Mouse (Mus musculus) liver, embryonic 15.5 days (tissue): ENCODE results near the gene Ccdc80. TPM values are rescaled to one million over a fixed set of nuclear protein-coding genes. Genes with fewer than 3 reads are reported as not detected.

Experiments
- ATAC-seq: fragments of 200-750 bp; cut with Nextera tagmentation; 2 replicates; pipeline ENCODE4 v1.8.0; 2017; ENCODE audit warnings: moderate number of reproducible peaks, mild to moderate bottlenecking, moderate library complexity; ENCODE audit not compliant: insufficient read depth
- H3K27ac ChIP-seq: fragments of 300-500 bp; sonication (generic); replicated peaks from 2 replicates; pipeline ENCODE4 v1.5.1; 2015; ENCODE audit warnings: mild to moderate bottlenecking, inconsistent platforms
- H3K27me3 ChIP-seq: fragments of 300-500 bp; sonication (generic); 2 replicates; pipeline ENCODE4 v1.6.1; 2015; ENCODE audit warnings: mild to moderate bottlenecking, inconsistent platforms
- H3K36me3 ChIP-seq: fragments of 300-500 bp; sonication (generic); replicated peaks from 2 replicates; pipeline ENCODE4 v1.6.1; 2015; ENCODE audit warnings: moderate library complexity, mild to moderate bottlenecking, inconsistent platforms
- H3K4me1 ChIP-seq: fragments of 300-500 bp; sonication (generic); replicated peaks from 2 replicates; pipeline ENCODE4 v1.6.1; 2015; ENCODE audit warnings: inconsistent platforms
- H3K4me2 ChIP-seq: fragments of 300-500 bp; sonication (generic); 2 replicates; pipeline ENCODE4 v1.6.1; 2015; ENCODE audit warnings: moderate library complexity, mild to moderate bottlenecking, inconsistent platforms
- H3K4me3 ChIP-seq: fragments of 300-500 bp; sonication (generic); replicated peaks from 2 replicates; pipeline ENCODE4 v1.5.1; 2015; ENCODE audit warnings: mild to moderate bottlenecking, inconsistent platforms
- H3K9ac ChIP-seq: fragments of 300-500 bp; sonication (generic); 2 replicates; pipeline ENCODE4 v1.6.1; 2015; ENCODE audit warnings: moderate library complexity, mild to moderate bottlenecking, inconsistent platforms
- H3K9me3 ChIP-seq: fragments of 300-500 bp; sonication (generic); replicated peaks from 2 replicates; pipeline ENCODE4 v1.6.1; 2016; ENCODE audit warnings: inconsistent platforms
- WGBS: fragments of 180-500 bp; shearing (Covaris S2); methylation state at CpG from one replicate; pipeline ENCODE4 v1.1.7; 2015; ENCODE audit warnings: mixed read lengths; ENCODE audit not compliant: insufficient replicate concordance; 5-methylcytosine and 5-hydroxymethylcytosine counted together
- polyA plus RNA-seq: library from polyadenylated mRNA; unstranded; fragments of >200 nt; fragmentation: Nextera tagmentation; extraction: Ambion mirVana; gene quantifications from 2 replicates; pipeline ENCODE4 v1.2.1, GENCODE M21; 2015

The Ccdc80 gene
- polyA plus RNA-seq, result 9.7 TPM in 2 replicates

DNA sequence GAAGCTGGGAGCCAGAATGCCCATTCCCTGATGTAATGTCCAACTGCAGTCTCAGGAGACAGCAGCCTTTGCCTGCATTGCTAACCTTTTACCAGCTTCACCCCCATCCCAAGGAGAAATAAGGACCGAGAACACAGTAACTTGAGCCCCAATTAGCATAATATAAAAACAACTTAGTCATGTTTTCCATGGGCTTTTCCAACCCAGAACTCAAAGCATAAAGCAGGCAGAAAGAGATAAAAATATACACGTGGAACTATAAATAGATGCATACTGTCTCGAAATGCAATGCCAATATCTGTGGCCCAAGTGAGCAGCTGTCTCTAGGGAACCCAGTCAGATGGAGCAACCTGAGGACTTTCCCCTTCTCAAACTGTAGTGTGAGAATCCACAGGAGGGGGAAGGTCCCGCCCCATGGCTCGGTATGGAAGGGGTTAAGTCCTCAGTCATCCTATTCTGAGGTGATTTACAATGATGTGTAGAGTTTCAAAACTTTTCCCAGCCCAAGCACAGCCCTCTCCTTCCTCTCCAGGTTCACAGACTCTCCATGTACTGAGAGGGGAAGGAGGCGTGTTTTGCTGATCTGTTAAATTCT lies at the start of gene Ccdc80:
TSS of gene Ccdc80 (plus strand) at position 266 of the 595 bp plus-strand sequence.
- H3K36me3 ChIP-seq, result no peaks in the 10 kb centered on the region
- no peaks in the 10 kb centered on the region for H3K4me1 ChIP-seq
- no peaks in the 10 kb centered on the region for H3K9me3 ChIP-seq
- H3K27me3 ChIP-seq, result no peaks in the 10 kb centered on the region
- 12% methylated on average over 6 of the region's 6 CpGs for WGBS
- H3K27ac ChIP-seq, result no peak within 1 kb of the TSS; the same call in 1 of the 2 replicates
- H3K4me3 ChIP-seq, result peak within 1 kb of the TSS; percentile 21; the same call in 1 of the 2 replicates
- no peak for ATAC-seq
- H3K9ac ChIP-seq, result no peak within 1 kb of the TSS
- H3K4me2 ChIP-seq, result peak within 1 kb of the TSS; percentile 18; the same call in 1 of the 2 replicates

DNA sequence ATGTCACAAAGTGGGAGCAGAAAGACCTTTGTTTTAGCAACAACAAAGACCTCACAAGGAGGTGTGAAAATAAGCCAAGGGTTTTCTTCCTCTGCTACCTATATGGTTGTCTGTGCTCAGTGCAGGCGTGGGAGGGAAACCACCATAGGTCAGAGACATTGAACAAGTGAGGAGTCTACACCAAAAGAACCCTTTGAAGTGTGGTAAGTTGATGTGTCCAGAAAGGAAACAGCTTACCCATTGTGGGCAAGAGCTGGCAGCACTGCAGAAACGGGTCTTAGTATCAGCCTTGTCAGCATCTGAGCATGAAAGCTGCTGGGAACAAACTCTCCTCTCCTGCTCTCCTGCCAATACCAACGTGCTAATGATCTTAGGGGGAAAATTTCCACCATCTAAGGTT lies 48.4 kb upstream of the Ccdc80 start:
- 13% methylated on average over 3 of the region's 3 CpGs for WGBS
- H3K4me1 ChIP-seq, result no peaks in the 10 kb centered on the region
- no peak overlapping the region for H3K4me2 ChIP-seq
- no peaks in the 10 kb centered on the region for H3K36me3 ChIP-seq
- no peaks in the 10 kb centered on the region for H3K27me3 ChIP-seq
- H3K4me3 ChIP-seq, result no peak overlapping the region
- no peaks in the 10 kb centered on the region for H3K9me3 ChIP-seq
- no peak overlapping the region for H3K9ac ChIP-seq
- no peak overlapping the region for H3K27ac ChIP-seq
- ATAC-seq, result no peak

- WGBS, result 82% methylated on average over 7 of the region's 7 CpGs
- Histone ChIP-seq H3K4me1 (no peaks in the 10 kb centered on the region), H3K36me3 (no peaks in the 10 kb centered on the region), H3K4me2 (no peak overlapping the region), H3K27ac (no peak overlapping the region), H3K9ac (no peak overlapping the region), H3K27me3 (no peaks in the 10 kb centered on the region), H3K9me3 (no peaks in the 10 kb centered on the region), H3K4me3 (no peak overlapping the region)
- no peak for ATAC-seq
Measured at GRCm38 (mm10) chr16:45057222-45057621, 36.0 kb upstream of the Ccdc80 start.

DNA sequence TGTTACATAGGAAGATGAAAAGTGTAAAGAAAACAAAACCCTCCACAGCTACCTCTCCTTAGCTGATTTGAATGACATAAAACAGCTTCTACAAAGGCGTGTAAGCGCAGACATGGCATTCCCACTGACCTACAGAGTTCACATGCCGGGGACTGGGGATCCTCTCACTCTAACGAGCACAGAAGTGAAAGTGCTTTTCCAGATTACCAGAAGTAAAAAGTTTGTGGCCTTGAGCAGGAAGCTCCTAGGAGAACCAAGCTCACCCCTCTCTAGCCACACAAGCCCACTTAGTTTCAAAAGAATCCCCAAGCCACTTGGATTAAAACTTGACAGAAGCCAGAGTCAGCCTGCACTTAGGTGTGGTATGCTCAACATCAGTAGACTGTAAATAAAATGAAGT lies 35.3 kb upstream of the Ccdc80 start:
- no peaks in the 10 kb centered on the region for H3K27me3 ChIP-seq
- H3K9me3 ChIP-seq, result no peaks in the 10 kb centered on the region
- no peaks in the 10 kb centered on the region for H3K4me1 ChIP-seq
- H3K27ac ChIP-seq, result no peak overlapping the region
- WGBS, result 58% methylated on average over 4 of the region's 4 CpGs
- no peak for ATAC-seq
- no peak overlapping the region for H3K4me3 ChIP-seq
- H3K9ac ChIP-seq, result no peak overlapping the region
- no peak overlapping the region for H3K4me2 ChIP-seq
- H3K36me3 ChIP-seq, result no peaks in the 10 kb centered on the region

GRCm38 (mm10) chr16:45061140-45061539 lies 32.1 kb upstream of the Ccdc80 start:
- H3K27me3 ChIP-seq, result no peaks in the 10 kb centered on the region
- no peak overlapping the region for H3K4me3 ChIP-seq
- no peaks in the 10 kb centered on the region for H3K9me3 ChIP-seq
- H3K4me2 ChIP-seq, result no peak overlapping the region
- no peaks in the 10 kb centered on the region for H3K4me1 ChIP-seq
- ATAC-seq, result no peak
- 34% methylated on average over 3 of the region's 3 CpGs for WGBS
- H3K36me3 ChIP-seq, result no peaks in the 10 kb centered on the region
- no peak overlapping the region for H3K27ac ChIP-seq
- H3K9ac ChIP-seq, result no peak overlapping the region

DNA sequence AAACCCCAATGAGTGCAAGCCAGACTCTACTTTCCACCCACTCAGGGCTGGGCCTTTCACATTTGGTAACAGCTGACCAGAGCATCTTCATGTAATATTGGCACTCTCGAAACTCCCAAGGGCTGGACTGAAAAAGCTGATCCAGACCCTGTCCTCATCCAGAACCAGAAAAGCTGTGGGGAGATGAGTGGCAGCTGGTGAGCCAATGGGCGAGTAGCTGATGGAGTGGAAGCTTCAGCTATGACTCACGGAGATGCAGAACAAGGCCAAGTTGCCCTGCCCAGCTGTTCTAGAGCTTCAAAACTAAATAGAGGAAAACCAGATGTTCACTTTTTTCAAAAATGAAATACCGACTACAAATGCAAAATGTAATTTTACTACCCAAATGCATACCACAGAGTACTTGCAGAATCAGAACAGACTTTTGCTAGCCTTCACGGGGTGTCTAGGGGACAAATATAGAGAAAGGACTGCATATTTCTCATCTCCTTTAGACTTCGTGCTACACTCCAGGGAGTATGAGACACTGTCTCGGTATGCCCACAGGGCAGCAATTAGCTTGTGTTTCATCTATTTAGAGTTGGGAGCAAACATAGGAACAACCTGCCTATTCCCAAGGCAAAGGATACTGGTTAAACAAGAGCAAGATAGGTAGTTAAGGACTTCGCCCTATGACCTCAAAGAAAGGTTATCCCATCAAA lies 22.7 kb upstream of the Ccdc80 start:
- H3K27ac ChIP-seq, result no peak overlapping the region
- no peak overlapping the region for H3K9ac ChIP-seq
- 65% methylated on average over 8 of the region's 8 CpGs for WGBS
- H3K4me3 ChIP-seq, result no peak overlapping the region
- no peaks in the 10 kb centered on the region for H3K27me3 ChIP-seq
- H3K36me3 ChIP-seq, result no peaks in the 10 kb centered on the region
- H3K4me2 ChIP-seq, result no peak overlapping the region
- ATAC-seq, result no peak
- H3K4me1 ChIP-seq, result no peaks in the 10 kb centered on the region
- no peaks in the 10 kb centered on the region for H3K9me3 ChIP-seq

DNA sequence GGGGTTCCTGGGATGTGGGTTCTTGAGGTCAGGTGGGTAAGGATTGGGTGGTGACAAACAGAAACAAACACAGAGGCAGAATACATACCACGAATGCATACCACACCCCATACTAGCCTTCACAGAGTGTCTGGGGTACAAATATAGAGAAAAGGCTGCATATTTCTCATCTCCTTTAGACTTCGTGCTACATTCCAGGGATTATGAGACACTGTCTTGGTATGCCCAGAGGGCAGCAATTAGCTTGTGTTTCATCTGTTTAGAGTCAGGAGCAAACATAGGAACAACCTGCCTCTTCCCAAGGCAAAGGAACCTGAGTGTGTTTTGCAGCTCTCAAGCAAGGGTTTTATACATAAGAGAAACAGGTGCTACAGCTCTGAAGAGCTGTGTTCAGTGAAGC lies 21.8 kb upstream of the Ccdc80 start:
- WGBS, result 60% methylated on average over 2 of the region's 2 CpGs
- Histone ChIP-seq H3K9me3 (no peaks in the 10 kb centered on the region), H3K4me2 (no peak overlapping the region)

DNA sequence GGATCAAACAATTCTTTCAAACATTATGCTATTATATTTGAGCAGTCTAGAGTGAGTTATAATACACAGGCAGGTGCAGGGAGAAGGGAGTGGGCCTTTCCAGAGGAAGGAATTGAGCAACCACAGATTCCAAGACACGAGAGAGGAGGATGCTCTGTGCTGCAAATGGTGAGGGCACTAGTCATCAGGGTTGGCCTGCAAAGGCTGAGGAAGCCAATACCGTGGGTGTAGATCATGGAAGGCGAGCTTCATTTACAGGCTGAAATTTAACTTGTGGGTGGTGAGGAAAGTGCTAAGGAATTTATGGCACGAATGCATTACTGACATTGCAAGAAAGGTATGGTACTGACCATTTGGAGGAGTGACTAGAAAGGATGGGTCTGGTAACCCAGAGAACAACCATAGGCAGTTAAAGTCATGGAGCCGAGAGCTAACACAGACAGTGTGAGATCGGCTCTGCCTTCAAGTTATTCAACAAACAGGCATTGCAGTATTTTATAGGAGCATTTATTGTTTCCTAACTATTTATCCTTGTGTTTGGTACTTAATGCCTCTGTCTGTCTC lies 15.6 kb upstream of the Ccdc80 start:
- no peak overlapping the region for H3K9ac ChIP-seq
- WGBS, result 68% methylated on average over 6 of the region's 6 CpGs
- no peaks in the 10 kb centered on the region for H3K27me3 ChIP-seq
- H3K36me3 ChIP-seq, result no peaks in the 10 kb centered on the region
- H3K27ac ChIP-seq, result no peak overlapping the region
- H3K9me3 ChIP-seq, result no peaks in the 10 kb centered on the region
- H3K4me3 ChIP-seq, result no peak overlapping the region
- H3K4me1 ChIP-seq, result no peaks in the 10 kb centered on the region
- no peak for ATAC-seq
- no peak overlapping the region for H3K4me2 ChIP-seq

More for the DNA sequence above, 21.8 kb upstream of the Ccdc80 start:
- Histone ChIP-seq H3K4me1 (no peaks in the 10 kb centered on the region), H3K36me3 (no peaks in the 10 kb centered on the region), H3K27ac (no peak overlapping the region), H3K9ac (no peak overlapping the region), H3K4me3 (no peak overlapping the region), H3K27me3 (no peaks in the 10 kb centered on the region)
- no peak for ATAC-seq

DNA sequence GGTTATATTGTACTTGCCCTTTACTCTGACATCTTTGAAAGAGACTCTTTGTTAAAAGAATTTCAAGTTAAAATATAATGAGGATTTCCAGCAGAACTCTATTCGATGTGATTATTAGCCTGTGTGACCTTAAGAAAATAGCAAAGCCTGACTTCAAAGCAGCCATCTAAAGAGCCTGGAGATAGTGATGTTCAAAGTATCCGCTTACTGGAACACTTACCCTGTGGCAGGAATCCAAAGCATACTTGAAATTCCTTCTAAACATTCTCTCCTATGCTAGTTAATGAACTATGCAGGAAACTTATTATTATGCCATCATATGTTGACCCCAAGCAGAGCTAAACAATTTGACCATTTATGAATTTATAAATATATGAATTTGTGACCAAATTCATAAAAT lies 13.9 kb upstream of the Ccdc80 start:
- 54% methylated on average over 2 of the region's 2 CpGs for WGBS
- Histone ChIP-seq H3K4me2 (no peak overlapping the region), H3K4me1 (no peaks in the 10 kb centered on the region), H3K36me3 (no peaks in the 10 kb centered on the region), H3K27ac (no peak overlapping the region), H3K27me3 (no peaks in the 10 kb centered on the region), H3K9me3 (no peaks in the 10 kb centered on the region), H3K4me3 (no peak overlapping the region), H3K9ac (no peak overlapping the region)
- no peak for ATAC-seq

GRCm38 (mm10) chr16:45088842-45089241 lies 4.4 kb upstream of the Ccdc80 start:
- Histone ChIP-seq H3K27me3 (no peaks in the 10 kb centered on the region), H3K9ac (no peak overlapping the region), H3K4me3 (no peak overlapping the region), H3K27ac (no peak overlapping the region), H3K4me2 (no peak overlapping the region), H3K4me1 (no peaks in the 10 kb centered on the region), H3K36me3 (no peaks in the 10 kb centered on the region), H3K9me3 (no peaks in the 10 kb centered on the region)
- no peak for ATAC-seq
- WGBS, result 51% methylated on average over 1 of the region's 1 CpGs

DNA sequence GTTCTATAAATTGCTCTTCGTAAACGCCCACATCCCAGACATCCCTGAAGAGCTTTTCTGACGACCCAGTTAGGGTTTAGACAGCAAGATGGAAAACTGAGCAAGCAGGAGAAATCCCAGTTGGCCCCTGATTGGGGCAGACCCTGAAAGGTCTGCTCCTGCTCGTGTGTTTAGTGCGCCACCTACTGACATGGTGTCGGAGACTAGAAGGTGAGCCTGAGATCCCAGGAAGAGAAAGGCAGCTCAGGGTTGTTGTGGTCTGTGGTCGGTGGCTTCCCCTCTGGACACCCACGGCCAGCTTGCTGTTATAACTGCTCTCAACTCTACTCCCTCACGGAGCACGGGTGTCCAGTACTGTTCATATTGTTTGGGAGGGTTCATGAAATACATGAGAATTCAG lies 3.2 kb upstream of the Ccdc80 start:
- peak overlapping the region; percentile 31 for H3K4me2 ChIP-seq
- no peak overlapping the region for H3K9ac ChIP-seq

More for the DNA sequence above, 3.2 kb upstream of the Ccdc80 start:
- H3K27ac ChIP-seq, result no peak overlapping the region
- H3K36me3 ChIP-seq, result no peaks in the 10 kb centered on the region
- no peak overlapping the region; the same call in 1 of the 2 replicates for H3K4me3 ChIP-seq
- no peaks in the 10 kb centered on the region for H3K4me1 ChIP-seq
- WGBS, result 3% methylated on average over 10 of the region's 10 CpGs
- ATAC-seq, result no peak
- no peaks in the 10 kb centered on the region for H3K27me3 ChIP-seq
- H3K9me3 ChIP-seq, result no peaks in the 10 kb centered on the region
